44 mouse cellular contexts compared by ENCODE assay signal in genomic region chr9:124012691-124013090, GRCm38 (mm10). TPM values are rescaled to one million over a fixed set of nuclear protein-coding genes. Genes with fewer than 3 reads are reported as not detected.
"Had no signal": no experiment of that assay in that cellular context is flagged by ENCODE, and none has a peak within 500 bp of the region (broad histone marks: within the 10 kb centered on the region; RNA-seq: fewer than 3 reads in every experiment).

No protein-coding gene starts in this region.

- H3K9me3 ChIP-seq: limb, embryonic 10.5 days; limb, embryonic 12.5 days; limb, embryonic 13.5 days; limb, embryonic 15.5 days; liver, embryonic 12.5 days; liver, embryonic 13.5 days; liver, embryonic 15.5 days; lung, embryonic 15.5 days; megakaryocyte, embryonic 14.5 days; midbrain, embryonic 10.5 days; midbrain, embryonic 12.5 days; midbrain, embryonic 13.5 days; midbrain, embryonic 15.5 days; neural tube, embryonic 12.5 days had no signal

- ATAC-seq: liver, embryonic 12.5 days; liver, postnatal 0 days; lung, postnatal 0 days; midbrain, embryonic 13.5 days; midbrain, embryonic 15.5 days; midbrain, embryonic 16.5 days had no signal

- H3K27me3 ChIP-seq: limb, embryonic 12.5 days; limb, embryonic 13.5 days; limb, embryonic 15.5 days; lung, embryonic 15.5 days; midbrain, embryonic 12.5 days; midbrain, embryonic 13.5 days; midbrain, embryonic 15.5 days; neural tube, embryonic 12.5 days had no signal

- H3K4me2 ChIP-seq: limb, embryonic 12.5 days; limb, embryonic 13.5 days; limb, embryonic 15.5 days; liver, embryonic 11.5 days; liver, embryonic 12.5 days; liver, embryonic 13.5 days; liver, embryonic 15.5 days; lung, embryonic 14.5 days; lung, embryonic 15.5 days; midbrain, embryonic 11.5 days; midbrain, embryonic 12.5 days; midbrain, embryonic 13.5 days; midbrain, embryonic 15.5 days; neural tube, embryonic 12.5 days had no signal

- DNase-seq: left cerebral cortex, postnatal 4 days; liver; liver, embryonic 13.5 days; liver, postnatal 0 days; lung, adult 18-20 months; lung, adult 2 months; lung, embryonic 14.5 days; lung, postnatal 10 days; lung, postnatal 14 days; lung, postnatal 36 days; lung, postnatal 4 days; midbrain, embryonic 14.5 days had no signal

- H3K4me3 ChIP-seq: left cerebral cortex, adult 2 months; limb, embryonic 10.5 days; limb, embryonic 12.5 days; limb, embryonic 13.5 days; limb, embryonic 15.5 days; liver, embryonic 12.5 days; liver, embryonic 13.5 days; liver, embryonic 15.5 days; lung, embryonic 15.5 days; megakaryocyte, embryonic 14.5 days; midbrain, embryonic 10.5 days; midbrain, embryonic 12.5 days; midbrain, embryonic 13.5 days; midbrain, embryonic 15.5 days; myocyte; neural tube, embryonic 12.5 days had no signal

- H3K9ac ChIP-seq: limb, embryonic 12.5 days; limb, embryonic 13.5 days; limb, embryonic 15.5 days; liver, embryonic 12.5 days; liver, embryonic 13.5 days; liver, embryonic 14.5 days; liver, embryonic 15.5 days; liver, postnatal 0 days; lung, embryonic 14.5 days; lung, embryonic 15.5 days; midbrain, embryonic 12.5 days; midbrain, embryonic 13.5 days; midbrain, embryonic 15.5 days; neural tube, embryonic 12.5 days had no signal

- H3K4me1 ChIP-seq: limb, embryonic 10.5 days; limb, embryonic 12.5 days; limb, embryonic 13.5 days; limb, embryonic 15.5 days; lung, embryonic 15.5 days; midbrain, embryonic 10.5 days; midbrain, embryonic 12.5 days; midbrain, embryonic 13.5 days; midbrain, embryonic 15.5 days; neural tube, embryonic 12.5 days had no signal

- H3K27ac ChIP-seq: left cerebral cortex, adult 2 months; limb, embryonic 10.5 days; limb, embryonic 12.5 days; limb, embryonic 13.5 days; limb, embryonic 15.5 days; liver, embryonic 12.5 days; liver, embryonic 13.5 days; liver, embryonic 14.5 days; liver, embryonic 15.5 days; lung, embryonic 15.5 days; macrophage; midbrain, embryonic 10.5 days; midbrain, embryonic 12.5 days; midbrain, embryonic 13.5 days; midbrain, embryonic 15.5 days; neural tube, embryonic 12.5 days had no signal

- H3K36me3 ChIP-seq: limb, embryonic 10.5 days; limb, embryonic 12.5 days; limb, embryonic 13.5 days; limb, embryonic 15.5 days; liver, embryonic 12.5 days; liver, embryonic 13.5 days; liver, embryonic 15.5 days; lung, embryonic 15.5 days; midbrain, embryonic 10.5 days; midbrain, embryonic 12.5 days; midbrain, embryonic 13.5 days; midbrain, embryonic 15.5 days; neural tube, embryonic 12.5 days had no signal

RNA-seq across cellular contexts. Expression of gene Ccr3, which starts 9.1 kb away (rescaled TPM):
- total RNA-seq: left cerebral cortex, adult 2 months; left cerebral cortex, adult 8-10 months; left cerebral cortex, postnatal 25 days; left cerebral cortex, postnatal 36 days; left cerebral cortex, postnatal 4 days; megakaryocyte-erythroid progenitor cell, adult 5-6 weeks; midbrain, postnatal 0 days had no signal
- polyA plus RNA-seq: limb, embryonic 10.5 days; limb, embryonic 11.5 days; limb, embryonic 12.5 days; limb, embryonic 15.5 days; lung, embryonic 14.5 days; midbrain, embryonic 10.5 days; midbrain, embryonic 11.5 days; midbrain, embryonic 13.5 days; midbrain, embryonic 14.5 days; midbrain, embryonic 15.5 days; midbrain, embryonic 16.5 days; midbrain, postnatal 0 days; myocyte; neural tube, embryonic 11.5 days; neural tube, embryonic 12.5 days had no signal

RNA-seq across cellular contexts. Expression of gene Ccr1l1, which starts 34.5 kb away (rescaled TPM):
- total RNA-seq: left cerebral cortex, adult 2 months; left cerebral cortex, adult 8-10 months; left cerebral cortex, postnatal 10 days; left cerebral cortex, postnatal 14 days; left cerebral cortex, postnatal 25 days; left cerebral cortex, postnatal 36 days; left cerebral cortex, postnatal 4 days; liver, adult 2 months; megakaryocyte-erythroid progenitor cell, adult 5-6 weeks; midbrain, postnatal 0 days had no signal
- polyA plus RNA-seq: limb, embryonic 10.5 days; limb, embryonic 11.5 days; limb, embryonic 12.5 days; limb, embryonic 13.5 days; limb, embryonic 15.5 days; liver, embryonic 11.5 days; liver, embryonic 12.5 days; liver, embryonic 13.5 days; liver, embryonic 15.5 days; liver, postnatal 0 days; lung, adult 2 months; lung, embryonic 14.5 days; lung, embryonic 15.5 days; lung, embryonic 16.5 days; lung, postnatal 0 days; midbrain, embryonic 10.5 days; midbrain, embryonic 11.5 days; midbrain, embryonic 12.5 days; midbrain, embryonic 13.5 days; midbrain, embryonic 14.5 days; midbrain, embryonic 15.5 days; midbrain, embryonic 16.5 days; midbrain, postnatal 0 days; myocyte; neural tube, embryonic 11.5 days; neural tube, embryonic 12.5 days had no signal

RNA-seq across cellular contexts. Expression of gene Ccr1, which starts 44.2 kb away (rescaled TPM):
- total RNA-seq: megakaryocyte-erythroid progenitor cell, adult 5-6 weeks had no signal
- polyA plus RNA-seq: myocyte had no signal
